Mouse (Mus musculus) 3134 (cell line): ENCODE measurements around the gene AI837181.
A peak's percentile ranks its signal among the peaks of the same experiment; 100 is the strongest.

ENCODE experiments used
- DNase-seq: peaks from one replicate; pipeline ENCODE4 v3.0.0-alpha.2; 2011; ENCODE audit warnings: low spot score; ENCODE audit not compliant: insufficient read length; ENCODE audit errors: extremely low read depth

AI837181 gene

DNA sequence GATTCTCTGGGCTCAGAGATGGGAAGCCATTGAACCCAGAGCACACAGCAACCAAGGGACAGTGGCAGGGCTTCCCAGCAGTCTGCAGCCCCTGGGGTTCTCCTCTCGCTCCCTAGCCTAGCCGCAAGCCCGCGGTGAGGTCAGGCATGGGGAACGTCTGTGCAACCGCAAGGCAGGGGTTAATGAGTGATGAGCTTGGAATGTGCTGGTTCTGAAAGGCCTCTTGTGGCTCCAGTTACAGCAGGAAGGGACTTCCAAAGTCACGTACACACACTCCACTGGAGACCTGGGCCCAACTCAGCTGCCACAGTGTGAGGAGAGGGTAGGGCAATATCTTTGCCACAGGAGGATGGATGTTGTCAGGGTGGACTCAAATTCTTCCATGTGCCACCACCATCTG lies 20.0 kb downstream of the AI837181 start:
- peak; percentile 92 for DNase-seq

DNA sequence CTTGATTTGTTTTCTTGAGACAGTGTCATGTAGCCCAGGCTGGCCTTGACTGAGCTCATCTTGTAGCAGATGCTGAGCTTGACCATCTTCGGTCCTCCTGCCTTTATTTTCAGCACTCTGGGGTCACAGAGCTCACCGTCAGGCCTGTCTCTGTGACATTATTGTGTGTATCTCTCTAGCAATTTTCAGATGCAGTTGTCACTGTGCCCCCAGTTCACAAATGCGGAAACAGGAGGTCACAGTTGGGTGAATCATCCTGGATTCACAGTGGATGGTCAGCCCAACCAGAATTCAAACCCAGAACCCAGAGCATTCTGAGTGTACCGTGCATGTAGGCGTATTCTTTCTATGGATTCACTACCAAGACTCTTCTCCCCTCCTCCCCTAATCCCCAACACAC lies 20.8 kb downstream of the AI837181 start:
- no peak for DNase-seq

- DNase-seq: peak; percentile 90
Measured at GRCm38 (mm10) chr19:5447515-5448353, 22.8 kb downstream of the AI837181 start, which contains the start of gene Fosl1. Gene Fosl1, plus strand, starts transcription at chr19:5447547.

- DNase-seq: peak; percentile 90
Measured at GRCm38 (mm10) chr19:5448354-5449150, 23.6 kb downstream of the AI837181 start.

- DNase-seq: no peak
Measured at GRCm38 (mm10) chr19:5449673-5450072, 24.7 kb downstream of the AI837181 start.

GRCm38 (mm10) chr19:5451766-5452165 lies 26.8 kb downstream of the AI837181 start:
- DNase-seq: peak; percentile 57

GRCm38 (mm10) chr19:5455037-5455436 lies 30.1 kb downstream of the AI837181 start:
- DNase-seq: peak; percentile 47

DNA sequence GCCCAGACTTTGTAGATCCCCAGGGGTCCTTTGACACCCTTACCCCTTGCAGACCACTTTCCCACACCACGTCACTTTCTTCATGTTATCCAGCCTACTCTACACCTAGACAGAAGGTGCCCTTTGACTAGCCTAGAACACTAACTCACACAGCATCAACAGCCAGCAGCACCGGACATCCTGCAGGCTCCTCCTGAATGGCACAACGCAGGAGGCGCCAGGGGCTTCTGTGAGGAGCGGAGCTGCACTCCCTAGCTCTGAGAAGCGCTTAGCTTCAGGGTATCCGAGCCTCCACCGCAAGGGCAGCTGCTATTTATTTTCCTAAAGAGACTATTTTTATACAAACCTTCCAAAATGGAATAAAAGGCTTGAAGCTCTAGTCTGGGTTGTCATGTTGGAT lies 30.6 kb downstream of the AI837181 start:
- DNase-seq: no peak

DNA sequence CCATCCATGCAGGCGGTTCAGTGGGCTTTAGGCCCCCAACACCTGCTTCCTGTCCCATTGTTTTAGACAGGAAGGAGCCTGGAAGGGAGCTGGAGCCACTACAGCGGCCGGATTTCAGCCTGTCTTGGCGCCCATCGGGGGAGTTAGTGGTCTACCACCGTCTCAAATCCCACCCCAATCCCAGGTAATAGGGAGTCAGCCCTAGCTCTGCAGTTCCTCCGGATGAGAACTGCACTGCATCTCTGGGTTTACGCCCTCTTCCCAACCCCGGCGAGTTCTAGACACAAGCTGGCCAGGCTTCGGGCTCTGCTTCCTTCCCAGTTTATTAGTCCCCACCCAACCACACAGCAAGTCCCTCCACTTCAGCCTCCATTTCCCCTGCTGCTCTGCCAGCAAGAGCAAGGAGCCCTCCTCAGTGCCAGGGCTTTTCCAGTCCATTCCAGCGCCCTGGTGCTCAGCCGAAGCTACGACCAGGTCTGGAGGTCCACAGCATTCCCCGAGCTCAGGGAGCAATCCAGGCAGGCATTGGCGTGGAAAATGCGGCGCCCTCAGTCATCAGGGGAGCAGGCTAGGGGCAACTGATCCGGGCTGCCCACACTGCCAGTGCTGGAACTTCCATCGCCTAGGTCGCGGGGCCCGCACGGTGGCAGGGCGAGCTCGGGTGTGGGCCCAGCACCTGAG lies 31.4 kb downstream of the AI837181 start:
- DNase-seq: no peak

GRCm38 (mm10) chr19:5456922-5457745 lies 32.2 kb downstream of the AI837181 start:
- peak; percentile 91 for DNase-seq

GRCm38 (mm10) chr19:5457746-5458442 lies 33.0 kb downstream of the AI837181 start, which contains the start of gene Ccdc85b:
Gene Ccdc85b, minus strand, starts transcription at chr19:5457894.
- DNase-seq: no peak

DNA sequence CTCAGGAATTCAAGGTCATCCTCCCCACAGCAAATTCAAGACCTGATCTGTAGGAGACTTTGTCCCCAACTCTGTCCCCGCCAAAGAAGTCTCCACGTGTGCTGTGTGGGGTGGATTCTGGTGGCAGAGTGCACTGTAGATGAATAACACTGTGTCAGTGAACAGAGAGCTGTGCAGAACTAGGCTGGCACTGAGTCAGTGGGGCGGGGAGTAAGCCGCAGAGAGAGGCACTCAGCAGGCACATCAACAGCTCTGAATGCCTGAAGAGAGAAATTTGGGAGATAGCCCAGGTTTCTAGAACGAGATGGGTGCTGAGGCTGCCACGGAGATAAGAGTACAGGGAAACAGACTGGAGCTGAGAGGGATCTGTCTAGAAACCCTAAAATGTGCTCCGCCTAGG lies 34.1 kb downstream of the AI837181 start:
- DNase-seq: no peak

DNA sequence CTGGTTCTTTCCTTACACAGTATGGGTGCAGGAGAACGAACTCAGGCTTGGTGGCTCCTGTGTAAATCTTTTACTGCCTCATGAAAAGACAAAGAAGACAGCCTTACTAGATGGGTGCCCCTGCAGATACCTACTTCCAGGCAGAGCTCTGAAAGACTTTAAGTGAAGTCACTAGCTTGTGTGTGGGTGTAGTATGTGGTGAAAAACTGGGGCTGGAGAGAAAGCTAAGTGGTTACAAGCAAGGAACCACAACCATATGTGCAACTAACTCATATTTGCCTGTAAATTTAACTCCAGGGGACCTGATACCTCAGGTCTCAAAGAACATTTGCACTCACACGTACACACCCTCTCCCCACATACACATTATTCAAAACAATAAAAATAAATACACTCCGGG lies 35.0 kb downstream of the AI837181 start:
- no peak for DNase-seq

- DNase-seq: peak; percentile 91
Measured at GRCm38 (mm10) chr19:5460465-5460911, 35.5 kb downstream of the AI837181 start, which contains the start of gene Fibp. Gene Fibp, plus strand, starts transcription at chr19:5460615.

DNA sequence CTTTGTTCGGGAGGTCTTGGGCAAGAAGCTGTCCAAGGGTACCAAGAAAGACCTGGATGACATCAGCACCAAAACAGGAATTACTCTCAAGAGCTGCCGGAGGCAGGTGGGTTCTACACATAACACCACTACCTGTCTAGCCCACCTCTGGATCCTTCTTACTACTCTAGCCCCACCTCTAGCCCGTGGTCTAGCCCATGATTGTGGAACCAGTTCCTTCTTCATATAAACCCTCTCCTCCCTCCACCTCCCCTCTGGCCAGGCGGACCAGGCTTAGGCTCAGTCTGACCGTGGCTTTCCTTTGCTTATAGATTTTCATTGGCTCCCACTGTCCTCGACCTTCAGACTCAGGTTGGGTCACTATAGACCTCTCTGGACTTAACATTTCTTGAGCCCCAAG lies 36.5 kb downstream of the AI837181 start:
- no peak for DNase-seq

GRCm38 (mm10) chr19:5463212-5463611 lies 38.3 kb downstream of the AI837181 start:
- DNase-seq: no peak

DNA sequence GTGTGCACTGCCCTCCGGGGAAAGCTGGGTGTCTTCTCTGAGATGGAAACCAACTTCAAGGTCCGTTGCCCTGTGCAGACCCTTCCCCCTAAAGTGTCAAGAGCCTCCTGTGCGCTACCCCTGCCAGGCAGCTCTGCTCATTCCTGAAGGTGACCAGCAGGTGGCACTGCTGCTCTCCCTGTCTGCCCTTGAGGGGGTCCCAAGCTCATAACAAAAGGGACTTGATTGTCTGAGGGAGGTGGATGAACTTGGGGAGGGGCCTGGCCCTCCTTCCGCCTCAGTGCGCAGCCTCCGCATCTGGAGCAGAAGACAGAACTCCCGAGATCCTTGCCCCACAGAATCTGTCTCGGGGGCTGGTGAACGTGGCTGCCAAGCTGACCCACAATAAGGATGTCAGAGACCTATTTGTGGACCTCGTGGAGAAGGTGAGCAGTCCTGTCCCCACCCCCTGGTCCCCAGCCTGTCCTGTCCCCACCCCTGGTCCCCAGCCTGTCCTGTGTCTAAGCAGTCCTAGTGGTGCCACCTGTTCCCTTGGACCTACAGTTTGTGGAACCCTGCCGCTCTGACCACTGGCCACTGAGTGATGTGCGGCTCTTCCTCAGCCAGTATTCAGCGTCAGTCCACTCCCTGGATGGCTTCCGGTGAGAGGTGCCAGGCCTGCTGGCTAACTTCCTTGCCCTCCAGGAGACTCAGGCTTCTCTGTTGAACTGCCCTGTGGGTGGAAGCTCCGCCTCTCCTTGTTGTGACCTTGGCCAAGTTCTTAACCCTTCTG lies 39.0 kb downstream of the AI837181 start:
- no peak for DNase-seq

DNA sequence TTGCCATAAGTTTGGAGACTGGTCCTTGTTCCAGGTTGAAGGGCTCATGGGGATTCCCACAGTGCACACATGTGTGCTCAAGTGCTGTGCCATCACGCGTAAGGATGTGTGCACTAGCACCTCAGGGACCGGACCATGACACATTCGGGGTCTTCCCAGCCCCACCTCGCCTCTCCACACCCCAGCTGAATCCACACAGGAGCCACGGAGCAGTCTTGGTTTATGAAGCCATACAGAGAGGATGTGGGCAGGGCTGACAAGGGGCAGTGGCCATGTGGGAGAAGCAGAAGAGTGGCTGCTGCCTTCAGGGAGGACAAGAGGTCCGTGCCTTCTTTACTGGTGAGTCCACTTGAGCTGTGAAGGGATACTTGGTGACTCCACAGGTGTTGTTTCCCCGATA lies 40.1 kb downstream of the AI837181 start:
- DNase-seq: no peak
